Mouse (Mus musculus) liver, embryonic 16.5 days (tissue): ENCODE results near the gene Nos2. TPM values are rescaled to one million over a fixed set of nuclear protein-coding genes. Genes with fewer than 3 reads are reported as not detected.
A peak's percentile ranks its signal among the peaks of the same experiment; 100 is the strongest.

Experiments
- ATAC-seq: fragments of 200-750 bp; cut with Nextera tagmentation; 2 replicates; pipeline ENCODE4 v1.8.0; 2017; ENCODE audit warnings: low read depth, mild to moderate bottlenecking, moderate number of reproducible peaks, moderate library complexity
- H3K27ac ChIP-seq: fragments of 300-500 bp; sonication (generic); 2 replicates; pipeline ENCODE4 v1.5.1; 2014; ENCODE audit warnings: mild to moderate bottlenecking, low read length
- H3K27me3 ChIP-seq: fragments of 300-500 bp; sonication (generic); 2 replicates; pipeline ENCODE4 v1.6.1; 2014; ENCODE audit warnings: low read depth, low read length, mixed read lengths; ENCODE audit not compliant: control insufficient read depth, insufficient read depth
- H3K36me3 ChIP-seq: fragments of 300-500 bp; sonication (generic); 2 replicates; pipeline ENCODE4 v1.6.1; 2014; ENCODE audit warnings: mild to moderate bottlenecking; ENCODE audit not compliant: control insufficient read depth, insufficient read depth
- H3K4me1 ChIP-seq: fragments of 300-500 bp; sonication (generic); 2 replicates; pipeline ENCODE4 v1.6.1; 2014; ENCODE audit warnings: low read depth, low read length, mixed read lengths; ENCODE audit not compliant: control insufficient read depth
- H3K4me2 ChIP-seq: fragments of 300-500 bp; sonication (generic); 2 replicates; pipeline ENCODE4 v1.6.1; 2014; ENCODE audit warnings: low read depth, low read length, mixed read lengths
- H3K4me3 ChIP-seq: fragments of 300-500 bp; sonication (generic); 2 replicates; pipeline ENCODE4 v1.5.1; 2014; ENCODE audit warnings: low read depth, mild to moderate bottlenecking, low read length
- H3K9ac ChIP-seq: fragments of 300-500 bp; sonication (generic); 2 replicates; pipeline ENCODE4 v1.6.1; 2014; ENCODE audit warnings: low read depth, low read length
- H3K9me3 ChIP-seq: fragments of 300-500 bp; sonication (generic); replicated peaks from 2 replicates; pipeline ENCODE4 v1.6.1; 2016; ENCODE audit warnings: low read length; ENCODE audit not compliant: control insufficient read depth
- WGBS: fragments of 180-500 bp; shearing (Covaris S2); extraction: QIAGEN DNeasy Blood & Tissue Kit; methylation state at CpG from one replicate; pipeline ENCODE4 v1.1.7; 2014; ENCODE audit not compliant: insufficient replicate concordance; 5-methylcytosine and 5-hydroxymethylcytosine counted together
- polyA plus RNA-seq: library from polyadenylated mRNA; unstranded; fragments of >200 nt; fragmentation: Nextera tagmentation; extraction: Ambion mirVana; gene quantifications from 2 replicates; pipeline ENCODE4 v1.2.1, GENCODE M21; 2015

Gene Nos2
- polyA plus RNA-seq, 1 experiment from 2014 or later = 0.06 TPM

- 68% methylated on average over 4 of the region's 4 CpGs for WGBS
- Histone ChIP-seq H3K9me3 (no peaks in the 10 kb centered on the region), H3K4me2 (no peak overlapping the region), H3K9ac (no peak overlapping the region), H3K27ac (no peak overlapping the region), H3K36me3 (peaks cover 28% of the 10 kb centered on the region), H3K4me3 (no peak overlapping the region), H3K27me3 (no peaks in the 10 kb centered on the region), H3K4me1 (peaks cover 4% of the 10 kb centered on the region)
- ATAC-seq = no peak
Measured at GRCm38 (mm10) chr11:78968121-78968520, 47.5 kb downstream of the Nos2 start.

GRCm38 (mm10) chr11:78971096-78971495, 50.5 kb downstream of the Nos2 start:
- H3K27ac ChIP-seq = no peak overlapping the region
- H3K27me3 ChIP-seq = no peaks in the 10 kb centered on the region
- H3K4me3 ChIP-seq = no peak overlapping the region
- no peak for ATAC-seq
- H3K9me3 ChIP-seq = no peaks in the 10 kb centered on the region
- WGBS = 80% methylated on average over 8 of the region's 8 CpGs
- peaks cover 10% of the 10 kb centered on the region for H3K4me1 ChIP-seq
- peaks cover 22% of the 10 kb centered on the region for H3K36me3 ChIP-seq
- H3K9ac ChIP-seq = no peak overlapping the region
- no peak overlapping the region for H3K4me2 ChIP-seq

GRCm38 (mm10) chr11:78971746-78972145, 51.2 kb downstream of the Nos2 start:
- 83% methylated on average over 3 of the region's 3 CpGs for WGBS
- H3K27me3 ChIP-seq = no peaks in the 10 kb centered on the region
- no peak overlapping the region for H3K4me2 ChIP-seq
- no peak overlapping the region for H3K27ac ChIP-seq
- H3K36me3 ChIP-seq = peaks cover 18% of the 10 kb centered on the region
- no peak for ATAC-seq
- no peak overlapping the region for H3K9ac ChIP-seq
- H3K4me1 ChIP-seq = peaks cover 10% of the 10 kb centered on the region
- H3K4me3 ChIP-seq = no peak overlapping the region
- H3K9me3 ChIP-seq = no peaks in the 10 kb centered on the region

GRCm38 (mm10) chr11:78972328-78972727, 51.7 kb downstream of the Nos2 start:
- H3K36me3 ChIP-seq = peaks cover 14% of the 10 kb centered on the region
- no peak overlapping the region for H3K4me2 ChIP-seq
- H3K27me3 ChIP-seq = no peaks in the 10 kb centered on the region
- no peak overlapping the region for H3K4me3 ChIP-seq
- H3K27ac ChIP-seq = no peak overlapping the region
- H3K9me3 ChIP-seq = no peaks in the 10 kb centered on the region
- no peak for ATAC-seq
- peaks cover 10% of the 10 kb centered on the region for H3K4me1 ChIP-seq
- 50% methylated on average over 6 of the region's 6 CpGs for WGBS
- no peak overlapping the region for H3K9ac ChIP-seq

- 45% methylated on average over 8 of the region's 8 CpGs for WGBS
Measured at GRCm38 (mm10) chr11:78972811-78973351, 52.3 kb downstream of the Nos2 start.

GRCm38 (mm10) chr11:78973381-78974150, 53.0 kb downstream of the Nos2 start:
- 0 out of 2 replicates have a peak, but pooled peaks have one; percentile 41 for ATAC-seq

More at GRCm38 (mm10) chr11:78972811-78973351, 52.3 kb downstream of the Nos2 start:
- H3K9ac ChIP-seq = no peak overlapping the region
- H3K4me2 ChIP-seq = no peak overlapping the region
- H3K27ac ChIP-seq = no peak overlapping the region
- H3K36me3 ChIP-seq = peaks cover 14% of the 10 kb centered on the region
- peaks cover 10% of the 10 kb centered on the region for H3K4me1 ChIP-seq
- H3K9me3 ChIP-seq = no peaks in the 10 kb centered on the region
- no peaks in the 10 kb centered on the region for H3K27me3 ChIP-seq
- no peak overlapping the region for H3K4me3 ChIP-seq
- ATAC-seq = no peak

GRCm38 (mm10) chr11:78976731-78977510, 56.3 kb downstream of the Nos2 start:
- no peaks in the 10 kb centered on the region for H3K27me3 ChIP-seq
- ATAC-seq = no peak
- no peaks in the 10 kb centered on the region for H3K9me3 ChIP-seq
- peaks cover 20% of the 10 kb centered on the region for H3K4me1 ChIP-seq
- peaks cover 5% of the 10 kb centered on the region for H3K36me3 ChIP-seq
- no peak overlapping the region for H3K4me2 ChIP-seq
- 76% methylated on average over 8 of the region's 8 CpGs for WGBS
- H3K9ac ChIP-seq = no peak overlapping the region
- H3K4me3 ChIP-seq = no peak overlapping the region
- no peak overlapping the region for H3K27ac ChIP-seq

More at GRCm38 (mm10) chr11:78973381-78974150, 53.0 kb downstream of the Nos2 start:
- H3K27ac ChIP-seq = no peak overlapping the region
- peaks cover 10% of the 10 kb centered on the region for H3K4me1 ChIP-seq
- no peak overlapping the region for H3K4me3 ChIP-seq
- no peaks in the 10 kb centered on the region for H3K9me3 ChIP-seq
- H3K4me2 ChIP-seq = no peak overlapping the region
- no peak overlapping the region for H3K9ac ChIP-seq
- WGBS = 71% methylated on average over 17 of the region's 17 CpGs
- H3K36me3 ChIP-seq = peaks cover 14% of the 10 kb centered on the region
- H3K27me3 ChIP-seq = no peaks in the 10 kb centered on the region

- H3K4me2 ChIP-seq = no peak overlapping the region
- H3K4me1 ChIP-seq = peaks cover 26% of the 10 kb centered on the region
- WGBS = 80% methylated on average over 12 of the region's 12 CpGs
- H3K27me3 ChIP-seq = no peaks in the 10 kb centered on the region
- peaks cover 2% of the 10 kb centered on the region for H3K36me3 ChIP-seq
- H3K9me3 ChIP-seq = no peaks in the 10 kb centered on the region
- H3K27ac ChIP-seq = no peak overlapping the region
- no peak for ATAC-seq
- no peak overlapping the region for H3K9ac ChIP-seq
- no peak overlapping the region for H3K4me3 ChIP-seq
Measured at GRCm38 (mm10) chr11:78978176-78979019, 57.8 kb downstream of the Nos2 start.
